Mouse (Mus musculus): Measurements from ENCODE around the gene Fkbp11.

Fkbp11 gene

GRCm38 (mm10) chr15:98727443-98728321 lies at the start of gene Fkbp11:
TSS of gene Fkbp11 (minus strand) at chr15:98728198.
- no peak for DNase-seq (ENCODE audit: low spot score)

- no peak for DNase-seq (ENCODE audit: low spot score)
Observed at GRCm38 (mm10) chr15:98777762-98778161, 49.8 kb upstream of the Fkbp11 start, which contains the start of gene Wnt10b. TSS of gene Wnt10b (minus strand) at chr15:98778150.

- DNase-seq (ENCODE audit: low spot score): no peak
Observed at GRCm38 (mm10) chr15:98777005-98777616, 49.1 kb upstream of the Fkbp11 start.

- no peak for DNase-seq (ENCODE audit: low spot score)
Observed at GRCm38 (mm10) chr15:98776280-98777004, 48.4 kb upstream of the Fkbp11 start.

- DNase-seq (ENCODE audit: low spot score): no peak
Observed at GRCm38 (mm10) chr15:98775533-98775932, 47.5 kb upstream of the Fkbp11 start.

GRCm38 (mm10) chr15:98774096-98774495 lies 46.1 kb upstream of the Fkbp11 start:
- DNase-seq (ENCODE audit: low spot score): no peak

GRCm38 (mm10) chr15:98772511-98773211 lies 44.7 kb upstream of the Fkbp11 start:
- peak; percentile 61 for DNase-seq (ENCODE audit: low spot score)

- DNase-seq (ENCODE audit: low spot score): no peak
Observed at GRCm38 (mm10) chr15:98771813-98772425, 43.9 kb upstream of the Fkbp11 start.

GRCm38 (mm10) chr15:98768259-98768658 lies 40.3 kb upstream of the Fkbp11 start:
- DNase-seq (ENCODE audit: low spot score): no peak

- DNase-seq (ENCODE audit: low spot score): no peak
Observed at GRCm38 (mm10) chr15:98765929-98766328, 37.9 kb upstream of the Fkbp11 start.

GRCm38 (mm10) chr15:98762670-98763529 lies 34.9 kb upstream of the Fkbp11 start, which contains the start of gene Arf3:
TSS of gene Arf3 (minus strand) at chr15:98763214.
- DNase-seq (ENCODE audit: low spot score): peak; percentile 98

GRCm38 (mm10) chr15:98762201-98762621 lies 34.2 kb upstream of the Fkbp11 start:
- DNase-seq (ENCODE audit: low spot score): peak; percentile 69

GRCm38 (mm10) chr15:98754125-98754524 lies 26.1 kb upstream of the Fkbp11 start:
- no peak for DNase-seq (ENCODE audit: low spot score)

GRCm38 (mm10) chr15:98753021-98753423 lies 25.0 kb upstream of the Fkbp11 start:
- DNase-seq (ENCODE audit: low spot score): no peak

- DNase-seq (ENCODE audit: low spot score): no peak
Observed at GRCm38 (mm10) chr15:98749093-98749492, 21.1 kb upstream of the Fkbp11 start.

- no peak for DNase-seq (ENCODE audit: low spot score)
Observed at GRCm38 (mm10) chr15:98747296-98747695, 19.3 kb upstream of the Fkbp11 start.

GRCm38 (mm10) chr15:98746344-98746965 lies 18.5 kb upstream of the Fkbp11 start:
- DNase-seq (ENCODE audit: low spot score): no peak

- peak; percentile 79 for DNase-seq (ENCODE audit: low spot score)
Observed at GRCm38 (mm10) chr15:98743863-98744262, 15.9 kb upstream of the Fkbp11 start.

GRCm38 (mm10) chr15:98742766-98743428 lies 14.9 kb upstream of the Fkbp11 start:
- DNase-seq (ENCODE audit: low spot score): no peak

All from T-cell, adult 2 months (primary cell).